Mouse (Mus musculus) natural killer cell, adult 2 months (primary cell): ENCODE data around the gene BC055324.
A peak's percentile ranks its signal among the peaks of the same experiment; 100 is the strongest.
"Not testable (repeated sequence)": the region's sequence is repeated elsewhere in the genome, so short reads cannot be mapped to it uniquely, and the experiment has no call there.

ENCODE experiments used
- DNase-seq, 2 experiments: peaks; one replicate each; pipeline ENCODE4 v3.0.0; 2022; ENCODE audit warnings: low spot score in 2 of 2

The BC055324 gene

DNA sequence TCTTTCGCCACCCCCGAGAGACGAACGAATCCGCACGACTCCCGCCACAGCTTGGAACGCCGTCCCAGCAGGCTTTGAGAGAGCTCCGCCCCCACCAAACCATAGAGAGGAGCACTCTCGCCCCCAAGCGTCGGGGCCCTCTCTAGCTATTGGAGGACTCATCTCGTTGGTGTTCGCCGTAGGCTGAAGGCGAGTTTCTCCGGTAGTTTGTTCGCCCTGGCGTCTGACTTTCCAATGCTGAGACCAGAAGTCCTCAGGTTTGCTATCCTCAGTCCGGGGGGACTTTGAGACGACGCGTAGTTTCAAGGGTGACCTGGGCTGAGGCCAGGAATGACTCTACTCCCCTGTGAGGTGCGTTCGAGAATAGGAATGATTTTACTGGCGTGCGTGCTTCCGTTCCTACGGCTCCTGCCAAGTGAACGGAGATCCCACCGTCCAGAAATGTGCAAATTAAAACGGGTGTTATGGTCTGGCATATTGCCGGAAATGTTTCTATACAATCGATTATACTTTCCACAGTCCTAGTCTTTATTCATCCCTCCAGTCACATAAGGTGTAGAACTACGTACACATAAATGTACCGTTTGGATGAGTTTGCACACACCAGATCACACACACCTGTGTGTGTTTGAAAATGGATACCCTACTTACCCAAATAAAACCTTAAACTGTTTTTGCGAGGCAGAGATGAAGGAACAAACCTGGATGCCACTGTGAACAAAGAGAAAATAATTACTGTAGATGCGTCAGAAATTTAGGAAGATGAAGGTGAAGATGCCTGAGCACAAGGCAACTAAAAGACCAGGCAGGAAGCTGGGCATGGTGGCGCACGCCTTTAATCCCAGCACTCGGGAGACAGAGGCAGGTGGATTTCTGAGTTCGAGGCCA is at the start of gene BC055324, which contains the start of gene Mettl18:
BC055324 (minus strand) TSS at position 76 of the 888 bp plus-strand sequence.
Mettl18 (plus strand) TSS at position 169 of the 888 bp plus-strand sequence.
- peak; percentile 90 to 91 for DNase-seq

DNA sequence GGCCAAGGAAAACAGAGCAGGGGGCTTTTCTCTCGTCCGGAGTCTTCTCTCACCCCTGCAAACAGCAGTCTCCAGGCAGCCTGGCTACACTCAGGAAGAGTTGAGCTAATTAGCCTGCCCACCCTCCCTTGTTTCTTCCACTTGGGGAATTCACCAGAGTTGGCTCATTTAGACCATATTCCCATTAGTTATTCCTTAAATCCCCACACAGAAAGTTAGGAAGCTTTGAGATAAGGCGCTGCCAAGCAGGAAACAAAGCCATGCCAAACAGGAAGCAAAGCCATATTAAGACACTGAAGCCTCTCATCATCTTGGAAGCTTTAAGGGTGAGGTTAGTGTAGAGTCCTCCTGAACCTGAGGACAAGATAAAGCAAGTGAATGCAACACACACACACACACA is 49.0 kb upstream of the BC055324 start:
- DNase-seq, result no peak

GRCm38 (mm10) chr1:164040385-164041135 is 46.0 kb upstream of the BC055324 start:
- no peak for DNase-seq

DNA sequence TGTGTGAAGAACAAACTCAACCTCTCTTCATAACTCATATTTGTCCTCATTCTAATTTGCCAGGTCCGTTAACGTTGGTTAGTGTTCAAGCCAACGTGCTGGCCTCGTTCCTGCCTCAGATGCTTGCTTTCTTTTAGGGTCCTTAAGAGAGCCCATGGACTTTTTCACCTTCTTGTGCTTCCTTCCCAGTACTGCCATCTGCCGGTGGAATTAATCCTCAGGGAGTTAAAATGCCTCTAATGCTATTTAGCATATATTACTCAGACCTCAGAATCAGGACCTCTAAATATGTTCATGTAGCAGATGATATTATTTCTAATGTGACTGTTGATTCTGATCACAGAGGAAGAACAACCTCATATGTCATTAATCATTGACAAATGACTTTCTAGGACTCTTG is 32.8 kb upstream of the BC055324 start:
- DNase-seq, result peak; percentile 16 to 26

GRCm38 (mm10) chr1:164025685-164026084 is 31.1 kb upstream of the BC055324 start:
- no peak for DNase-seq

DNA sequence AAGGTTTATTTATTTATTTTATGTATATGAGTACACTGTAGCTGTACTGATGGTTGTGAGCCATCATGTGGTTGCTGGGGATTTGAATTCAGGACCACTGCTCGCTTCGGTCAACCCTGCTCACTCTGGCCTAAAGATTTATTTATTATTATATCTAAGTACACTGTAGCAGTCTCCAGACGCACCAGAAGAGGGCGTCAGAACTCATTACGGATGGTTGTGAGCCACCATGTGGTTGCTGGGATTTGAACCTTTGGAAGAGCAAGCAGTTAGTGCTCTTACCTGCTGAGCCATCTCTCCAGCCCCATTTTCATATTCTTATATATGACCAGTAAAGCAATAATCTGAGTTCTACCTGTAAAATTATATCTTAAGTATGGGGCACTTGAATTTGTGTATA is 27.5 kb upstream of the BC055324 start:
- not testable (repeated sequence) for DNase-seq

DNA sequence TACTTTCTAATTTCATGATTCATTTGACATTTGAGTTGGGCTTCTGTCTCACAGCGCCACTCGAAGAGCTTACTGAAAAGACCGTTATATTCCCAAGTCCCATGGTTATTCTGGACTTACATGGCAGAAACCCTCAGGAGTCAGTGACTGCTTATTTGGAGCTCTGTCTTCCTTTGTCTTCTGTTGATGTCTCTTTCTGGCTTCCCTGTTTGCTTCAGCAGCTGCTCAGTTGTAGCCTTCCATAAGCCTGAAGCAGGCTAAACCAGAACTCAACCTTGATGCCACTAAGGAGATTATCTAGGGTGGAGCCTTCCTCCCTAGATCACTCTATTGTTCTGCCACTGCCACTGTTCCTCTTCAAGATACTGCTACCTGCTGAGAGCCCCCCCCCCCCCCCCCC is 26.1 kb upstream of the BC055324 start:
- not testable (repeated sequence) for DNase-seq

DNA sequence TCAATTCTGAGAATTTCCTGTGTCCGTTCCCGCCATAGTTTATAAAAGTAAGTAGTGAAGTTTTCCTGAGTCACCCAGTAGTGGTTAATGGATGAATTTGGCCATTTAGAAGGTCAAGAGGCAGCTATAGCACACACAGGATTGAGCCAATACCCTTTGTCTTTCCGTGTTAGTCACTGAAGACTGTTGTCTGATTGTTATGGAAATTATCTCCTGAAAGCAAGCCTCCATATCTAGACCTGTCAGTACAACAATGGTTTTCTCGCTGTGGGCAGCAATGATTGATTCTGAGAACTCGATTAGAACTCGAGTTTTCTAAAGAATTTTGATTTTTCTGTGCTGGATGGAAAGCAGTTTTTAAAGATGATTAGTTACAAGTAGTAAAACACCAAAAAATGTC is 25.2 kb upstream of the BC055324 start:
- DNase-seq, result no peak

DNA sequence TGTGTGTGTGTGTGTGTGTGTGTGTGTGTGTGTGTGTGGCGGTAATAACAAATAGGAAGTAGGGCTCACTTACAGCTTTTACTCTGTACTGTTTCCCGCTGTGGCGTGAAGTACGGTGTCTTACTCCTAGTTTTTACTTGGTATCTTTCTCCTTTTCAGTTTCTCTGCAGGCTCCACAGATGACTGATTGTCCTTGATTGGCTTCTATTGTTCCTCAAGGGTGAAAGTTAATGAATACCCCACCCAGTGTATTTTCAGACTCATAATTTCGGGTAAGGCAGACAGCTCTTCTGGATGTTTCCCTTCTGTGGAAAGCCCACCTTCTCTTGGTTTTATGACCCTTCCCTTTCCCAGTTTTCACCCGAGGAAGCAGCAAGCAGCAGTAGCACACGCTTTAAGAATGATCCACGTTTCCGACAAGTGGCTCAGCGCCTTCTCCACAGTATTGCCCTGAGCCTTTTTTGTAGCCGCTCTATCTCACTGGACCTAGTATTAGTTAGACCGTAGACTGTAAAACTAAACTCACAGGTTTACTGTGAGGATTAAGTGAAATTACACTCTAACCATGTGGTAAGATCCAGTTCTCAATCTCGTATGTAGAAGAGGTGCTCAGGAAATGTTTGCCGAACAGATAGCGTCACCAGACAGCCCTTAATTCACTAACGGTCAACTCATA is 23.8 kb upstream of the BC055324 start:
- DNase-seq, result no peak

- DNase-seq, result no peak
Measured at GRCm38 (mm10) chr1:164014616-164015015, 20.0 kb upstream of the BC055324 start.

DNA sequence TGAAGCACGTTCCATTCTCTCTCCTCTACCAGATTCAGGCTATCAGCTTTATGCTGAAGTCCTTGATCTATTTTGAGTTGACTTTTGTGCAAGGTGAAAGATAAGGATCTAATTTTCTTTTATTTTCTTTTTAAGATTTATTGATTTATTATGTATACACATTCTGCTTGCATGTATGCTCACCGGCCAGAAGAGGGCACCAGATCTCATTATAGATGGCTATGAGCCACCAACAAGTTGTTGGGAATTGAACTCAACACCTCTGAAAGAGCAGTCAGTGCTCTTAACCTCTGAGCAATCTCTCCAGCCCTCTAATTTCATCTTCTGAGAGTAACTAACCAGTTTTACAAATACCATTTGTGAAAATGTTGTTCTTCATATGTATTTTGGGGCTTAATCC is 14.6 kb upstream of the BC055324 start:
- DNase-seq, result peak; percentile 27 to 59

DNA sequence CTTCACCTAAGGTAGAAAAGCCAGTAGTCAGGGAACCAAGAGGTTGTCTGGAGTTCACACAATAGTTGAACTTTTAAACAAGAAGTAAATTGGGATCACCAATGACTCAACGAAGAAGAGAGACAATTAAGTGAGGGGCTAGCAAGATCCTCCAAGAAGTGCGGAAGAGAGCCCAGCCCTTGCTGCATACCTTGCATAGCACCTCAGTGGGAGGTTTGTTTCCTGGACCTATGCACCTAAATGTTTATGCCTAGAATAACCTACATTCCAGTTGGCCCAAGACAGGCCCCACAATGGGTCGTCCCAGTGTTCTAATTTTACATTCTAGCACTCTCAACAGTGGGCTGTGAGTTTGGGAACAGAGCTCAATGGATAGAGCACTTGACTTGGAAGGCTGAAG is 9.7 kb upstream of the BC055324 start:
- no peak for DNase-seq

- no peak for DNase-seq
Measured at GRCm38 (mm10) chr1:164001831-164002452, 7.3 kb upstream of the BC055324 start.

DNA sequence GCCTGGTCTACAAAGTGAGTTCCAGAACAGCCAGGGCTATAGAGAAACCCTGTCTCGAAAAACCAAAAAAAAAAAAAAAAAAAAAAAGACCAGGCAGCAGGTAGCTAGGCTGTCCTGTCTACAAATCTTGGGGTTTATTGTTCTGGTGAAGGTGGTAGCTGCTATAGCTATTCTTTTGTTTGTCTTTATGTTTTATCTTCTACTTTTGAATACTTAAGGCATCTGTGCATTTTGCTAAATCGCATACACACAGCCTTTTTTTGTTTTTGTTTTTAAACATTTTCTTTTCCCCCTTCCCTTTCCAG is 965 bp upstream of the BC055324 start:
- DNase-seq, result no peak

DNA sequence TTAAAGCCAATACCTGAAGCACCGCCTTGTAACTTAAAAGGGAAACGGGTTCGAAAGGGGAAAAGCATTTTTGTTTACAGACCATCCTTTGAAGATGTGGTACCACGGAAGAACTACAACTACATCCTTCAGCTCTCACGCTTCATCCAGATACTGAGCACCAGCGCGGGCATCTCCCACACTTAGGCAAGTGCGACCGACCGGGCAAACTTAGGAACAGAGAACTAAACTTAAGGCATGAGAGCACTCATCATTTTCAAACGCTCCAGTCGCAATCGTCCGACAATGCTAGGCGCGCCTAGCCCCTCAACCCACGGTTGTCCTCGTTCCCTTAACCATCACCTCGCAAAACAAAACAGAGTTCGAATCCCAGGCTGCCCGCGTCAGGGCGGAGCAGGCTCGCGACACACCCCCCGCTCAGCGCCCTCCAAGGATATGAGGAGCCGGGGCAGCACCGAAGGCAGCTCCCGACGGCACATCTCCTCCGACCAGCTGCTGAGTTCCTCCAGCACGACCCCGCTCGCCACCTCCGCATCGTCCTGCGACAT is 349 bp downstream of the BC055324 start:
- no peak for DNase-seq

- DNase-seq, result no peak
Measured at GRCm38 (mm10) chr1:163992371-163992770, 2.2 kb downstream of the BC055324 start.

- no peak for DNase-seq
Measured at GRCm38 (mm10) chr1:163976515-163976914, 18.1 kb downstream of the BC055324 start.

GRCm38 (mm10) chr1:163975088-163975487 is 19.5 kb downstream of the BC055324 start:
- no peak for DNase-seq

GRCm38 (mm10) chr1:163974471-163974870 is 20.1 kb downstream of the BC055324 start:
- no peak for DNase-seq

DNA sequence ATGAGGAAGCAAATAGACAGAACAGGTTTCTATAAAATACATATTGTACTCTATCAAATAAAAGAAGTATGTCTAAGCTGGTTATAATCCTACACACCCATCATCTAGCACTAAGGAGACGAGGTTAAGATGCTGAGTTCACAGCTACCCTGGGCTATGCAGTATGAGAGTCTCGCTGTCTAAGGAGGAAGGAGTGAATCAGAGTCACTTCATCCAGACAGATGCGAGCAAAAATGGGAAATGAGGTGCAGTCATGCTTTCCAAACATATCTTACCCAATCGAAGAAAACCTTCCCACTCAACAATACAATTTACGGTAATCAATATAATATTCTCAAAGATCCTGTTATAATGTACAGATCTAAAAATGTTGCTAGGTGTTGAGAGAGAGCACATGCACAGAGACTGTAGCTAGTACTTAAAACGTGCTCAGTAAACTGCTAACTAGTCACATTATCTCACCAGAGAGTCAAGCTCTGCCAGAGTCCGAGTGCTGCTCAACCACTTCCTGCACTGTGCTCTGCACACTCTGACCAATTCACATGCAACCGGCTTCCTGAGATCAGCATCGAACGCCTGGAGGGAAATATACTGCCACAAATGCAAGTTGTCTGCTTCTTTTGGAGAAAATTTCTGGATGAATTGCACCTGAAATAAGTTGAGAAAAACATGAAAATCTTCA is 30.4 kb downstream of the BC055324 start:
- peak; percentile 18 to 25 for DNase-seq

DNA sequence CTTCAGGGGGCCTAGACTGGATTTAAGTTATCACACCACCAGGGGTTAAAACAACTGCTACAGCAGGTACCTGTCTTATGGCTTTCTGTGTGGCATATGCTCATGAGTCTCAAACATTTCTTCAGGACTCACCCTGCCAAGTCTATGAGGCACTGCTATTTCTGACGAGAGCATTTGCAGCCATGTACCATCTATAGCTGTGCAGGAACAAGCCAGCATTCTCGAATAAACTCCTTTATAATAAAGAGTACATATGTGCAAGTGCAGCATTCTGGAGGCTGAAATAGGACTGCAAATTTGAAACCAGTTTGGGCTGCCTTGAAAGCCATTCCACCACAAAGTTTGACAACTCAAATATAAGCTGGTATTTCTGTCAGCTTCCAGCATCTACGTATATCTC is 36.6 kb downstream of the BC055324 start:
- DNase-seq, result no peak
